In the genomic region with DNA sequence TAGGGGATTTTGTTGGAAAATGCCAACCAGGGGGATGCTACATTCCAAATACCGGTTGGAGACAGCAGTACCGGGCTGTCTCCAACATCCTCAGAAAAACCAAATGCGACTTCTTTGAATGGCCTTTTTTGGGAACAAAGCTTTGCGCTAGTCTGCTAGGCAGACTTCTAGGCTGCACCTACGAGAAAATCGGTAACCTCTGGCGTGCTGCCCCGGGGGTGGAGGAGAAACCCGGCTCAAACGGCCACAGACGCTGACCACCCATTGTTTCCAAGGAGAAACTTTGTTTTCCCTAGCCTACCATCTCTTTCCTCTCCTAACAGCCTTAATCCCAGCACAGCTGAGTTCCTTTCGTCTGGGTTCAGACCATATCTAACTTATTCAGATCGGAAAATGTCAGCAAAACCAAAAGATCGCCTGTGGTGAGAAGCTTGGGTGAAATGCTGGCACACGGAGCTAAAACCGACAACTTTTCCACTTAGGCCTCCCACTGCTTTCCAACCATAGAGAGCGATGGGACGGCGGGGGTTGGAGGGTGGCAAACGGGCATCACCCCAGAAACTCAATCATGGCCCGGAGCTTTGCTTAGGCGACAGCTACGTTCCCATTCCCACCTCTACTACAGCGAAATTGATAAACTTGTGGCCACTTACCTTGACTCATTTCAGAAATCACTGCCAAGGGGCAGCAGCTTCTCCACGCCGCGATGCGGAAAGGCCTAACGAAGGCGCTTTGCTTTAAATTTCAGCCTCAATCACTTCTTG, we compare ENCODE assay signal across 10 mouse cellular contexts. TPM values are rescaled to one million over a fixed set of nuclear protein-coding genes. Genes with fewer than 3 reads are reported as not detected.
DNase-seq lines count a peak whose midpoint lies in the region; ATAC-seq and TF ChIP-seq lines count a peak whose summit lies in the region.
"Had no signal": no experiment of that assay in that cellular context is flagged by ENCODE, and none has a peak within 500 bp of the region (broad histone marks: within the 10 kb centered on the region; RNA-seq: fewer than 3 reads in every experiment).

No protein-coding gene starts in this region.

- H3K27me3 ChIP-seq in neural tube, embryonic 11.5 days (ENCODE audit: control insufficient read depth, insufficient read depth, low read length) = peaks cover 91% of the 10 kb centered on the region
- H3K27me3 ChIP-seq in kidney, embryonic 14.5 days (ENCODE audit: control insufficient read depth, insufficient read depth, low read length) = peaks cover 3% of the 10 kb centered on the region; the same call in 1 of the 2 replicates
- H3K27me3 ChIP-seq in thymus, adult 2 months (ENCODE audit: control insufficient read depth, insufficient read depth, low read length) = peaks cover 50% of the 10 kb centered on the region

- peak overlapping the region; percentile 90 for H3K27ac ChIP-seq in neural tube, embryonic 11.5 days (ENCODE audit: low read depth, low read length)
- peak overlapping the region; percentile 98 for H3K27ac ChIP-seq in kidney, embryonic 14.5 days (ENCODE audit: low read depth, low read length)
- H3K27ac ChIP-seq in thymus, adult 2 months (ENCODE audit: control insufficient read depth, insufficient read depth, low read length) = no peak overlapping the region
- H3K27ac ChIP-seq: liver, embryonic 13.5 days had no signal

- under 1% methylated on average over 30 of the region's 30 CpGs for WGBS in neural tube, embryonic 11.5 days
- WGBS in kidney, embryonic 14.5 days = under 1% methylated on average over 30 of the region's 30 CpGs
- 10% methylated on average over 30 of the region's 30 CpGs for WGBS in thymus, adult 2 months

- no peak for TF ChIP-seq CTCF in thymus, adult 2 months (IDR thresholded peaks at IDR 0.05; ENCODE audit: borderline replicate concordance, control insufficient read depth, extremely low read depth, insufficient read depth, low read length, poor library complexity)

- H3K9ac ChIP-seq in neural tube, embryonic 11.5 days (ENCODE audit: low read length) = peak overlapping the region; percentile 87
- peak overlapping the region; percentile 96 for H3K9ac ChIP-seq in kidney, embryonic 14.5 days (ENCODE audit: low read depth, low read length)
- H3K9ac ChIP-seq: liver, embryonic 13.5 days had no signal

- TF ChIP-seq POLR2A in thymus, adult 2 months (IDR thresholded peaks at IDR 0.05; ENCODE audit: control insufficient read depth, extremely low read depth, insufficient read depth, low read length, poor library complexity) = no peak

- DNase-seq in gastrocnemius, postnatal 25 days = peak; percentile 13
- no peak for DNase-seq in gastrocnemius, adult 8-10 months (ENCODE audit: low spot score in 2 of 2)
- peak; percentile 45 for DNase-seq in neural tube, embryonic 11.5 days (ENCODE audit: low spot score)
- DNase-seq in neural tube, embryonic 10.5 days (ENCODE audit: extremely low spot score, low spot score) = no peak
- peak; percentile 45 for DNase-seq in testis, postnatal 10 days (ENCODE audit: low spot score)
- no peak for DNase-seq in thymus, adult 2 months
- no peak for DNase-seq in frontal cortex, postnatal 25 days (ENCODE audit: low spot score in 2 of 2)

- peak overlapping the region; percentile 65 for H3K4me3 ChIP-seq in neural tube, embryonic 11.5 days (ENCODE audit: low read depth, low read length)
- H3K4me3 ChIP-seq in kidney, embryonic 14.5 days (ENCODE audit: low read length) = peak overlapping the region; percentile 64
- H3K4me3 ChIP-seq in thymus, adult 2 months (ENCODE audit: control insufficient read depth, insufficient read depth, low read length) = no peak overlapping the region
- H3K4me3 ChIP-seq: erythroblast, embryonic 14.5 days; liver, embryonic 13.5 days had no signal

- no peaks in the 10 kb centered on the region; the same call in 1 of the 2 replicates for H3K4me1 ChIP-seq in neural tube, embryonic 11.5 days (ENCODE audit: control insufficient read depth, insufficient read depth, low read length)
- peaks cover 21% of the 10 kb centered on the region for H3K4me1 ChIP-seq in kidney, embryonic 14.5 days (ENCODE audit: control insufficient read depth, insufficient read depth, low read length)
- peaks cover 1% of the 10 kb centered on the region; the same call in 1 of the 2 replicates for H3K4me1 ChIP-seq in thymus, adult 2 months (replicated peaks; ENCODE audit: control insufficient read depth, insufficient read depth, low read length)
- H3K4me1 ChIP-seq: liver, embryonic 13.5 days had no signal

- no peak for ATAC-seq in neural tube, embryonic 11.5 days (ENCODE audit: insufficient read depth, low FRiP score, low TSS enrichment)
- no peak for ATAC-seq in kidney, embryonic 14.5 days (ENCODE audit: low FRiP score, low TSS enrichment)

- no peaks in the 10 kb centered on the region for H3K36me3 ChIP-seq in neural tube, embryonic 11.5 days (ENCODE audit: control insufficient read depth, insufficient read depth, low read length)
- H3K36me3 ChIP-seq in kidney, embryonic 14.5 days (ENCODE audit: control insufficient read depth, insufficient read depth, low read length) = no peaks in the 10 kb centered on the region
- no peaks in the 10 kb centered on the region for H3K36me3 ChIP-seq in thymus, adult 2 months (ENCODE audit: control insufficient read depth, insufficient read depth, low read length)
- H3K36me3 ChIP-seq: liver, embryonic 13.5 days had no signal

- peak overlapping the region; percentile 47 for H3K4me2 ChIP-seq in neural tube, embryonic 11.5 days (ENCODE audit: low read depth)
- peak overlapping the region; percentile 83 for H3K4me2 ChIP-seq in kidney, embryonic 14.5 days (replicated peaks; ENCODE audit: low read depth, low read length)
- H3K4me2 ChIP-seq: liver, embryonic 13.5 days had no signal

- H3K9me3 ChIP-seq in neural tube, embryonic 11.5 days (ENCODE audit: control insufficient read depth, low read length) = no peaks in the 10 kb centered on the region
- H3K9me3 ChIP-seq in kidney, embryonic 14.5 days (ENCODE audit: control insufficient read depth, low read length) = no peaks in the 10 kb centered on the region
- H3K9me3 ChIP-seq: liver, embryonic 13.5 days had no signal

RNA-seq across cellular contexts. Expression of gene Hoxa10, which starts 0.8 kb away (rescaled TPM):
- 10 to 100 TPM; 14.8 to 18.4 TPM for total RNA-seq in gastrocnemius, postnatal 25 days (2021)
- 10 to 100 TPM; 14.5 to 15.2 (median 14.8) TPM for total RNA-seq in gastrocnemius, adult 8-10 months (2022)
- polyA plus RNA-seq in neural tube, embryonic 11.5 days (2014; fragmentation: Nextera tagmentation; extraction: Ambion mirVana) = 70.6 and 72.8 TPM in 2 replicates
- polyA plus RNA-seq in kidney, embryonic 14.5 days (2014; fragmentation: Nextera tagmentation; extraction: Ambion mirVana) = 177 and 186 TPM in 2 replicates
- polyA plus RNA-seq in thymus, adult 2 months (2012; rRNA removed) = not detected in 2 replicates
- polyA plus RNA-seq: erythroblast, embryonic 14.5 days had no signal

RNA-seq across cellular contexts. Expression of gene Hoxa11, which starts 5.8 kb away (rescaled TPM):
- total RNA-seq in gastrocnemius, postnatal 25 days (2021) = 1 to 10 TPM; 1.4 to 1.8 TPM
- total RNA-seq in gastrocnemius, adult 8-10 months (2022) = 1 to 10 TPM; 2.0 to 3.0 (median 2.9) TPM
- polyA plus RNA-seq in neural tube, embryonic 11.5 days (2014; fragmentation: Nextera tagmentation; extraction: Ambion mirVana) = 6.0 and 6.7 TPM in 2 replicates
- polyA plus RNA-seq in kidney, embryonic 14.5 days (2014; fragmentation: Nextera tagmentation; extraction: Ambion mirVana) = 27.6 and 35.6 TPM in 2 replicates
- not detected in 2 replicates for polyA plus RNA-seq in thymus, adult 2 months (2012; rRNA removed)
- polyA plus RNA-seq: erythroblast, embryonic 14.5 days; liver, embryonic 13.5 days had no signal

RNA-seq across cellular contexts. Expression of gene Hoxa9, which starts 8.9 kb away (rescaled TPM):
- total RNA-seq in gastrocnemius, postnatal 25 days (2021) = 10 to 100 TPM in 1 of 2 experiments, 1 to 10 TPM in 1; 5.7 to 13.5 TPM
- total RNA-seq in gastrocnemius, adult 8-10 months (2022) = 1 to 10 TPM; 5.2 to 8.3 (median 7.5) TPM
- polyA plus RNA-seq in neural tube, embryonic 11.5 days (2014; fragmentation: Nextera tagmentation; extraction: Ambion mirVana) = 98.8 and 105 TPM in 2 replicates
- polyA plus RNA-seq in kidney, embryonic 14.5 days (2014; fragmentation: Nextera tagmentation; extraction: Ambion mirVana) = 58.1 and 67.8 TPM in 2 replicates
- 0.26 and 0.56 TPM in 2 replicates for polyA plus RNA-seq in thymus, adult 2 months (2012; rRNA removed)
- polyA plus RNA-seq: erythroblast, embryonic 14.5 days had no signal

RNA-seq across cellular contexts. Expression of gene Hoxa7, which starts 18.2 kb away (rescaled TPM):
- 1 to 10 TPM; 4.7 to 5.5 TPM for total RNA-seq in gastrocnemius, postnatal 25 days (2021)
- 1 to 10 TPM; 4.7 to 5.9 (median 5.4) TPM for total RNA-seq in gastrocnemius, adult 8-10 months (2022)
- 61.2 and 71.3 TPM in 2 replicates for polyA plus RNA-seq in neural tube, embryonic 11.5 days (2014; fragmentation: Nextera tagmentation; extraction: Ambion mirVana)
- 19.1 and 19.6 TPM in 2 replicates for polyA plus RNA-seq in kidney, embryonic 14.5 days (2014; fragmentation: Nextera tagmentation; extraction: Ambion mirVana)
- polyA plus RNA-seq in thymus, adult 2 months (2012; rRNA removed) = 2.5 and 3.4 TPM in 2 replicates

RNA-seq across cellular contexts. Expression of gene Hoxa13, which starts 20.9 kb away (rescaled TPM):
- 1 to 10 TPM in 1 of 2 experiments, under 1 TPM in 1; 0.48 to 2.1 TPM for total RNA-seq in gastrocnemius, postnatal 25 days (2021)
- 1 to 10 TPM; 4.1 to 5.2 (median 4.9) TPM for total RNA-seq in gastrocnemius, adult 8-10 months (2022)
- 0.11 and 0.26 TPM in 2 replicates for polyA plus RNA-seq in neural tube, embryonic 11.5 days (2014; fragmentation: Nextera tagmentation; extraction: Ambion mirVana)
- not detected in 2 replicates for polyA plus RNA-seq in kidney, embryonic 14.5 days (2014; fragmentation: Nextera tagmentation; extraction: Ambion mirVana)
- polyA plus RNA-seq in thymus, adult 2 months (2012; rRNA removed) = not detected in 2 replicates
- polyA plus RNA-seq: erythroblast, embryonic 14.5 days; liver, embryonic 13.5 days had no signal

Comparison
In these comparisons a context has a peak if more than half of its experiments do, and no peak if none do; other contexts are left out.
1. DNase-seq: peak in gastrocnemius, postnatal 25 days (single experiment), neural tube, embryonic 11.5 days (single experiment) and testis, postnatal 10 days (single experiment); none in gastrocnemius, adult 8-10 months (0 of 2), neural tube, embryonic 10.5 days (single experiment), thymus, adult 2 months (single experiment) and frontal cortex, postnatal 25 days (0 of 2).
2. RNA of gene Hoxa10, which starts 0.8 kb away (polyA plus RNA-seq): 177 to 186 TPM in kidney, embryonic 14.5 days and 70.6 to 72.8 TPM in neural tube, embryonic 11.5 days; not detected in thymus, adult 2 months; every median in the first group is over 10 times any median in the second.
3. RNA of gene Hoxa9, which starts 8.9 kb away (polyA plus RNA-seq): 98.8 to 105 TPM in neural tube, embryonic 11.5 days and 58.1 to 67.8 TPM in kidney, embryonic 14.5 days; 0.26 to 0.56 TPM in thymus, adult 2 months; every median in the first group is over 10 times any median in the second.